Mouse (Mus musculus) embryo, embryonic 11 days (tissue): ENCODE data around the gene Plxna4.
A peak's percentile ranks its signal among the peaks of the same experiment; 100 is the strongest.

ENCODE experiments used
- DNase-seq: peaks from one replicate; pipeline ENCODE4 v3.0.0-alpha.2; 2015

Plxna4 gene

GRCm38 (mm10) chr6:32469196-32469595 is 118.8 kb downstream of the Plxna4 start:
- DNase-seq, result no peak

DNA sequence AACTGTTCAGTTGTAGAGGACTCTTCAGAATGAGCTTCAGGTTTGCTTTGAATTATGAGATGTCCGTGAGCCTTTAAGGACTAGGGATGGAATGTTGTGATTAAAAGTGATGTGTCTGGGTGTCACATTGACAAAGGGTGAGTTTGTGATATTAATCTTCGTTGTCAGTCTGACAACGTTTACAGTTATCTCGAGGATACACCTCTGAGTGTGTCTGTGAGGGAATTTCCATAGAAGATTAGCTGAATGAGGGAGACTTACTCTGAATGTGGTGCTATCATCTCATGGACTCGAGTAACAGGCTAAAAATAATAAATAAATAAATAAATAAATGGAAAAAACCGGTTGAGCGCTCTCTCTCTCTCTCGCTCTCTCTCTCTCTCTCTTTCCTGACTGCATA is 122.9 kb downstream of the Plxna4 start:
- DNase-seq, result no peak

DNA sequence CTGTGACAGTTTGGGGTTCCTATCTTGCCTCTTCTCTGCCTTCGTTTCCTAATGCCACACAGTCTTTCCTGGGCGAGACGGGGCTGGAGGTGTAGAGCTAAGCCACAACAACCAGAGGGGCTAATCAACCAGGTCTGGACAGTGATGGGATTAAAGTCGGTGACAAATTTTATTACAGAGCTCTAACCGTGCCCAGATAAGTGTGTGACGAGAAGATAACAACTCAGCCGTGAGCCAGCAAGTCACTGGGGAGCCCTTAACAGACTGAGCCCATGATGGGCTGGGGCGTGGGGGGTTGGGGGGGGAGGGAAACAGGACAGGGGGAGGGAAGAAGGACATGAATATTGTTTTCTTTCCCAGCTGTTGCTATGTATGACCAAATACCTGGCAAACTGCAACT is 123.4 kb downstream of the Plxna4 start:
- DNase-seq, result no peak

- no peak for DNase-seq
Measured at GRCm38 (mm10) chr6:32464046-32464445, 123.9 kb downstream of the Plxna4 start.

- no peak for DNase-seq
Measured at GRCm38 (mm10) chr6:32460400-32460799, 127.6 kb downstream of the Plxna4 start.

DNA sequence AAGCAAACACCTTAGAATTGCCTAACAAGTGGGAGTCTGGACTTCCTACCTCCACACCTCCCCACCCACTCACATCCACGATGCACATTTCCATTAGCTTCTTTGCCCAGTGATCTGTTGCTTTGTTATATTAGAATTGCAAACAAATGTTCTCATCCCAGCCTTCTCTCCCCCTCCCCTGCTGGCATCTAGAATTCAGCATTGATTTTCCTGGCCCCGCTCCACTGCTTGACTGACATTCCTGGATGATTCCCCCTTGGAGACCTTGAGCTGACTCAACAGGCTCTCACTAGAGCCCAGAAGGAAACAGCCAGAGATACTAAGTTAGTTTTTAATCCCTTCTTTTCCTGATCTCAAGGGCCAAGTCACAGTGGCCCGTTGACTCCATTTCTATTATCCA is 131.4 kb downstream of the Plxna4 start:
- DNase-seq, result no peak

- DNase-seq, result no peak
Measured at GRCm38 (mm10) chr6:32451851-32452250, 136.1 kb downstream of the Plxna4 start.

- no peak for DNase-seq
Measured at GRCm38 (mm10) chr6:32449237-32449963, 138.6 kb downstream of the Plxna4 start.

DNA sequence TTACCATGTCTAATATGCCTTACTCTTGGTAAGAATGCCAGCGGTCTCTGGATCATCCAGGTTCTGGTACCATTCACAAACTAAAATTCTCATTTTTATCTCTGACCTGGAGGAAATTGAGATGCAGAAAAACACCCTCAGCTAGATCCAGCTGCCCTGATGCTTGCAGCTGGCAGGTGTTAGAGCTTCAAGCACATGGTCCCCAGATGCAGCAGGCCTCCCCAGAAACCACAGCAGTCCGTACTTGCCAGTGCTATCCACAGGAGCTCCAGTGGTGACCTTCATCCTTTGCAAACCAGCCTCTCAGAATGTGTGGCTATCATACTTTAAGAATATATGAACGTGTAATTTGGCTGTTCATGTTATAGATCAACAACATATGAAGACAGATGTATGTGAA is 139.2 kb downstream of the Plxna4 start:
- DNase-seq, result no peak

- no peak for DNase-seq
Measured at GRCm38 (mm10) chr6:32446276-32446675, 141.7 kb downstream of the Plxna4 start.

DNA sequence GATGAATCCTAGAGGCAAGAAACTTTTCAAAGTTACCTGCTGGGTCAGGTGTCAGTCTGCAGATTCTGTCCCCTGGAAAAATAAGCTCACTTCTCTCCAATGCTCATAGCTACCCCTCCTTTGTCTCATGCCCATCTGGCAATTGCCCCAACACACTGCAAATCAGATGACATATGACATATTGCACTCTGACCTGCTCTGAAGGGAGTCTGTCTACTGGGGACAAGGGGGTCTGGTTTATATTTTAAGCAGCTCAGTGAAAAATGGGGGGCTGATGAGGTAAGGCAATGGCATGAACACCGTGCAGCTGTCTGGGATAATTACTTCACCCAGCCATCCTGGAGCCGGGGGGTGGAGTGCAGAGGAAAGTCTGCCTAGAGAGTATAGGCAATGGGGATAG is 142.7 kb downstream of the Plxna4 start:
- DNase-seq, result peak; percentile 41

DNA sequence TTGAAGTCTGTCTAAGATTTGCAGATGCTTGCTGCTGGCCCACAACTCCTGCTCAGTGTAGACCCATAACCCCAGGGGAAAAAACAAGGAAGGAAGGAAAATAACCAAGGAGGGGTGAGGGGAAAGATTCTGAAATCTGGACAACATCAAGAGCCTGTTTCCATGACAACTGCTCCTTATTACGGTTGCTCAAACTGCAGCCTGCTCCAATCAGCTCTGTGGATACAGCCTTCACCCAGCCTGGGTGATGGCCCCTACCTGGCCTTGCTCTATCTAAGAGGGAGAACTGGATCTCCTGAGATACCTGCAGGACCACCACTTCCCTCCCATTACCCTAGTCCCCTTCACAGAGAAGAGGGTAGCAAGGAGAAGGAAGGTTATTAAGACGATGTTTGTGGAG is 143.6 kb downstream of the Plxna4 start:
- peak; percentile 40 for DNase-seq

DNA sequence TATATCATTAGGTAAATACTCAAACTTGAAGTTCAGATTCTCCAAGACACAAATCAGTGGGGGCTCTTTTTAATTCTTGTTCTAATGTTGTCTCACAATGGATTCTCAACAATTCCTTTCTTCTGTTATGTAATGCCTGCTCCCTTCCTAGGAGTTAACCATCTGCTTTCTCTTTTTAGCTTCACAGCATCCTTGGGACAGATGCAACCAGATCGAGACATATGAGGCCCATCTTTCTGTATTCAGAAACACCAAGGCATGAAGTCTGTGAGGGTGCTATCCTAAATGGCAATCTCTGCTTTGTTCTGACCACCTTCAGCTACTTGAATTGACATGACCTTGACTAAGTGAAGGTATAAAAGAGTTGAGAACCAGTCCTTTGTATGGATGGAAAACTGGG is 144.3 kb downstream of the Plxna4 start:
- no peak for DNase-seq

- no peak for DNase-seq
Measured at GRCm38 (mm10) chr6:32439434-32439833, 148.6 kb downstream of the Plxna4 start.

DNA sequence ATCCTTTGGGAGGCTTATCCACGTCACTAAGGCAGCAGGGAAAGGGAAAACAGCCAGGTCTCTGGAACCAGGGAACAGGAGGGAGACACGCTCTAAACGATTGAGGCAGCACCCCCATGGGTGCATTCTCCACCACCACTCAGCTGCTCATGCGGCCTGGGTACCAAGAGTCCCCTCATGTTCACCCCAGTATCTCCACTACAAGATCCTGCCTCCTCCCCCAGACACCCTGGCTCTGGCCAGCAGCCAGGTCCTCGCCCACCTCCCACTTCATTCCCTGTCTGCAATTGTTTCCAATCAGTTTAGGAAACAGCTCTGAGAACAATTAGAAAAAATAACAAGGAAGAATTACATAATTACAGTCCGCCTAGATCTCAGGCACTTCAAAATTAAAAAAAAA is 150.8 kb downstream of the Plxna4 start:
- no peak for DNase-seq

- no peak for DNase-seq
Measured at GRCm38 (mm10) chr6:32423124-32423523, 164.9 kb downstream of the Plxna4 start.

DNA sequence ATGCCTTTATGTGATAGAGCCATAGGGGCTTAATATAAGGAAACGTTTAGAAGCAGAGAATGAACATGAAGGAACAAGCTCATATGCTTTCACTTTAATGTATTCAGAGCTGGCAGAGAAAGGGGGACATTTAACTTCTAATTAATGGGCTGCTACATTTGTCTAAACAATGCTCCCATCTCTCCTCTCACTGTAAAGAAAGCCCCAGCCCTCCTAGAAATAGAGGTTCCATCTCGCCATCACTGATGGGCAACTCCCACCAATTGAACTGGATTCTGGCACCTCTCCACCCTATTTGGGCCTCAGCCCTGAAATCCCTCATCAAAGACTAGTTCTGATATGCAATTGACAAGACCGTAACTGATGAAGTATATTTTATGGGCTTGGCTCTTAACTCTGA is 167.4 kb downstream of the Plxna4 start:
- DNase-seq, result no peak

DNA sequence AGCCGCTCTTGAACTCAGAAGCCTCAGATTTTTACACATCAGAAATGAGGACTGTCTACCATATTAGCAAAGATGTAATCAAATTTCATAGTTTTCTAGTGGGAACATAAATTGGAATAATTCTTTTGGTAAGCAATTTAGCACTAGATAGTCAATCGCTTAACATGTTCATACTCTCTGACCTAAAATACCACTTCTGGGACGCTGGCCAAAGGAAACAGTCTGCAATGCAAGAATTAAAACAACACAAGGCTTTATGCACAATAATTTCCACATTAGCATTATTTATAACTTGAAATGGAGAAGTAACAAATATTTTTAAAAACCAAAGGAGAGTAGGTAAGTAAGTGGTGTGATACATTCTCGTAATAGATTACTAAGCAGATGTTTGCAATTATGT is 170.6 kb downstream of the Plxna4 start:
- DNase-seq, result no peak

DNA sequence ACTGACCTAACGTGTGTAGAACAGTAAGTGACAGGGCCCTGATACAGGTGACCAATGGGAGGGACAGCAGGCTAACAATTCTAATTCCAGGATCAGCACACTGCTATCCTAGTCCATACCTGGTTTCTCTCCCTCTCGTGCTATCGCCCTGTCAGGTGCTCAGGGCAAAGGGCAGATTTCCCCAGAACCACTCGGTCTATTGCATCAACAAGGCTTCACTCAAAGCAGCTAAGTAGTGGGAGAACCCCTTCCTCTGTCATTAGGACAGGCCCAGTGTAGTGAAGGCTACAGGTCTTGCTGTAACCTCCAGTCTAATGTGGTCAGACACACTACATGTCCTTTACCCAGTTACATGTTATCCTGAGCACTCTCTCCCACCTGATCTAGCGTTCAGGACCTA is 176.7 kb downstream of the Plxna4 start:
- DNase-seq, result no peak

DNA sequence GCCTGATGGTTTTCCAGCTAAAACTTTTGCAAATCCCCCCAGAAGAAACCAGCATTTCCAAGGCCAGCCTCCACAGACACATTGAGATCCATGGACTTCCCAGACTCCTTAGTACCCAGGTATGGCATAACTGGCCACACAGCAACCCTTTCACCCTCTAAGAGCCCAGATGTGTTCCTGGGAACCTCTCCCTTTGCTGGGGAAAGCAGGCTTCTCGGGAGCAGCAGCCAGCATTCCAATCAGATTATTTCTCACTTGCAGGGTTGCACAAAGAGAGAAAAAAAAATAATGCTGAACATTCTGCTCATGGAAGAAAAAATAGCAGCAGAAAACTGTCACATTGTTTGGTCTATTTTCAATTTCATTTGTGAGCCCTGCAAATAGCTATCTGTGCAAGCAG is 178.4 kb downstream of the Plxna4 start:
- no peak for DNase-seq

DNA sequence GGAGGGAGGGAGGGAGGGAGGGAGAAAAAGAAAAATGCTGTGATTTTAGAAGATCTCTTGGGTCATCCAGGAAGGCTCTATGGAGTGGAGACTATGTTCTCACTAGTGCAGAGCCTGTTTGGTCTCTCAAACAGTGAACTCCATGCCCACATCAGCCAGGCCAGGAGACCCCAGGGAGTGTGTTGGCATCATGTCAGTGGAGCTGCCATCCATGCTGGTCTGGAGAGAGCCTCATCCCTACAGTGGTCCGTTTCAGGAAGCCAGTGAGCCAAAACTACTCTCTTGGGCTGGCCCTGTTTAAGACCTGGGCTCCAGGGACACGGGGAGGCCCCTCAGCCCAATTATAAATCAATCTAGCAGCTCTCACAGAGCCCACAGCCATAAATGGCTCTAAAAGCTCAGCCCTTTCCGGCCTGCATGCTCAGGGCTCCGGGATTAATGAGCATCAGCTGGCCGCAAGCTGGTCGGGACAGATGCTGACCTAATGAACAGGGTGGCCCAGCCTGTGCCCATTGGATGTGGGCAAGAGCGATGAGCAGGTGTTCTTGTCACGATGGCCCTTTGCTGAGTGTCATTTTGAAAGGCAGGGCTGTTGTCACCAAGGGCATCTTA is 180.3 kb downstream of the Plxna4 start:
- DNase-seq, result peak; percentile 75

- DNase-seq, result no peak
Measured at GRCm38 (mm10) chr6:32406316-32407095, 181.5 kb downstream of the Plxna4 start.

DNA sequence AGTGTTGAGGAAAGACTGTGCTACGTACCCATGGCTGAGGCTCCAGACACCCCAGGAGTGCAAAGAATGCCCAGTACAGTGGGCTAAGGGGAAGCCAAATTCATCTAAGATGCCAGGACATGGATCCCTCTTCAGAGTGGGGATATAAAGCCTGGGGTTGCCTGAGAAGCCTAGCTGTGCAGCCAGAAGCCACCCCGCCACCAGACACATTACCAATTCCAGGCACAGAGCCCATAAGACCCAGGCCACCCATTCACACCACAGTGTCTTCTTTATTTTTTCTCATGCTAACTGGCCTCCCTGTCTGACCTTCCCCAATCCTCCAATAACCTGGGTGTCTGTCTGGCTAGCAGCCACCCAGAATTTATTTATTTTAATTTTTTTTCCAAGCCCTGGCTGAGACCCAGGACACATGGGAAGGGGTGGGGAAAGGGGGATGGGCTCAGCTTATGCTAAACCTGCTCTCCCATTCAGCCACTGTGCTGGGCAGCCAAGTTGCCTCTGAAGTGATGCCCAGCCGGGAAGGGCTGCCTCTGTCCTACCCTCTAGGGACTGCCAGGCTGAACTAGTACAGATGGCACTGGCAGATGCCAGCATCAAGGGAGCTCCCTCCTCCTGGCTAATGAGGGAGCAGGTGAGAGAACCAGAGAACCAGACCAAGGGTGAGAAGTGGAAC is 185.3 kb downstream of the Plxna4 start:
- DNase-seq, result no peak

- DNase-seq, result no peak
Measured at GRCm38 (mm10) chr6:32398261-32398660, 189.7 kb downstream of the Plxna4 start.
